Mouse (Mus musculus) lung, embryonic 16.5 days (tissue): ENCODE results near the gene Rtn2. TPM values are rescaled to one million over a fixed set of nuclear protein-coding genes. Genes with fewer than 3 reads are reported as not detected.

Source experiments
- ATAC-seq: fragments of 200-750 bp; cut with Nextera tagmentation; 2 replicates; pipeline ENCODE4 v1.8.0; 2017; ENCODE audit warnings: low read depth, mild to moderate bottlenecking, moderate library complexity
- H3K27ac ChIP-seq: fragments of 300-500 bp; sonication (generic); 2 replicates; pipeline ENCODE4 v1.5.1; 2014; ENCODE audit warnings: mild to moderate bottlenecking, control low read depth, low read length
- H3K27me3 ChIP-seq: fragments of 300-500 bp; sonication (generic); 2 replicates; pipeline ENCODE4 v1.6.1; 2014; ENCODE audit warnings: low read depth, low read length, mixed read lengths; ENCODE audit not compliant: control insufficient read depth, insufficient read depth
- H3K36me3 ChIP-seq: fragments of 300-500 bp; sonication (generic); 2 replicates; pipeline ENCODE4 v1.6.1; 2014; ENCODE audit warnings: low read length; ENCODE audit not compliant: control insufficient read depth, insufficient read depth
- H3K4me1 ChIP-seq: fragments of 300-500 bp; sonication (generic); replicated peaks from 2 replicates; pipeline ENCODE4 v1.6.1; 2014; ENCODE audit warnings: low read length, mixed read lengths; ENCODE audit not compliant: control insufficient read depth, insufficient read depth
- H3K4me2 ChIP-seq: fragments of 300-500 bp; sonication (generic); 2 replicates; pipeline ENCODE4 v1.6.1; 2014; ENCODE audit warnings: low read depth, low read length, control low read depth
- H3K4me3 ChIP-seq: fragments of 300-500 bp; sonication (generic); 2 replicates; pipeline ENCODE4 v1.5.1; 2014; ENCODE audit warnings: mild to moderate bottlenecking, low read length, control low read depth
- H3K9ac ChIP-seq: fragments of 300-500 bp; sonication (generic); 2 replicates; pipeline ENCODE4 v1.6.1; 2014; ENCODE audit warnings: low read length, control low read depth
- H3K9me3 ChIP-seq: fragments of 300-500 bp; sonication (generic); 2 replicates; pipeline ENCODE4 v1.6.1; 2016; ENCODE audit warnings: low read length; ENCODE audit not compliant: control insufficient read depth
- WGBS: fragments of 180-500 bp; shearing (Covaris S2); extraction: QIAGEN DNeasy Blood & Tissue Kit; methylation state at CpG from one replicate; pipeline ENCODE4 v1.1.7; 2014; 5-methylcytosine and 5-hydroxymethylcytosine counted together
- polyA plus RNA-seq: library from polyadenylated mRNA; unstranded; fragments of >200 nt; fragmentation: Nextera tagmentation; extraction: Ambion mirVana; gene quantifications from 2 replicates; pipeline ENCODE4 v1.2.1, GENCODE M21; 2015

The Rtn2 gene
- polyA plus RNA-seq, 1 experiment from 2014 or later = 13.8 TPM

GRCm38 (mm10) chr7:19258336-19258735 lies 24.1 kb upstream of the Rtn2 start:
- Histone ChIP-seq H3K4me1 (no peaks in the 10 kb centered on the region; the same call in 1 of the 2 replicates), H3K36me3 (peaks cover 56% of the 10 kb centered on the region), H3K9ac (no peak overlapping the region), H3K27ac (no peak overlapping the region), H3K4me3 (no peak overlapping the region), H3K27me3 (no peaks in the 10 kb centered on the region), H3K4me2 (no peak overlapping the region), H3K9me3 (no peaks in the 10 kb centered on the region)
- 61% methylated on average over 3 of the region's 3 CpGs for WGBS
- no peak for ATAC-seq

DNA sequence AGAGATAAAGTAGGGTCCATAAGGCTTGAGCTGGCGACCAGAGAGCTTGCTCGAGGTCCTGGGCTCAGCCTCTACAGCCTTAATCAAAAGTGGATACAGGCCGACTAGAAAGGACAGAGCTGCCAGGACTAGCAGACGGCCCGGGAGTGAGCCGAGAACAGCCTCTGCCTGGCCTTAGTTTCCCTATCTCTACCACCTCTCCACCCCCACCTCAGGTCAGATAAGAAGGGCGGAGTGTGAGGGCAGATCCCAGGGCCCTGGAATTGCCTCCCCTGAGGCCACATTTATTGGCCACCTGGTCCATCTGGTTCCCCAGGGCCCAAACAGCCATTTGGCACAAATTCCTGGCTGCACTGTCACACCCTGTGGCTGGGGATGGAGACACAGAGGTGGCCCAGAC lies 17.3 kb upstream of the Rtn2 start:
- Histone ChIP-seq H3K4me2 (no peak overlapping the region), H3K36me3 (peaks cover 42% of the 10 kb centered on the region), H3K9ac (no peak overlapping the region), H3K27ac (no peak overlapping the region), H3K9me3 (no peaks in the 10 kb centered on the region), H3K4me1 (peaks cover 35% of the 10 kb centered on the region), H3K27me3 (no peaks in the 10 kb centered on the region), H3K4me3 (no peak overlapping the region)
- 74% methylated on average over 7 of the region's 7 CpGs for WGBS
- ATAC-seq = no peak

- 0 out of 2 replicates have a peak overlapping the region, but pooled peaks have one; percentile 6 for H3K4me2 ChIP-seq
- H3K9ac ChIP-seq = 0 out of 2 replicates have a peak overlapping the region, but pooled peaks have one; percentile 3
- H3K36me3 ChIP-seq = peaks cover 31% of the 10 kb centered on the region
- peaks cover 35% of the 10 kb centered on the region for H3K4me1 ChIP-seq
- ATAC-seq = no peak
- no peaks in the 10 kb centered on the region for H3K27me3 ChIP-seq
- H3K4me3 ChIP-seq = no peak overlapping the region
- 66% methylated on average over 10 of the region's 10 CpGs for WGBS
- no peaks in the 10 kb centered on the region for H3K9me3 ChIP-seq
- H3K27ac ChIP-seq = no peak overlapping the region; the same call in 1 of the 2 replicates
These were observed 16.2 kb upstream of the Rtn2 start for GRCm38 (mm10) chr7:19265928-19266822.

DNA sequence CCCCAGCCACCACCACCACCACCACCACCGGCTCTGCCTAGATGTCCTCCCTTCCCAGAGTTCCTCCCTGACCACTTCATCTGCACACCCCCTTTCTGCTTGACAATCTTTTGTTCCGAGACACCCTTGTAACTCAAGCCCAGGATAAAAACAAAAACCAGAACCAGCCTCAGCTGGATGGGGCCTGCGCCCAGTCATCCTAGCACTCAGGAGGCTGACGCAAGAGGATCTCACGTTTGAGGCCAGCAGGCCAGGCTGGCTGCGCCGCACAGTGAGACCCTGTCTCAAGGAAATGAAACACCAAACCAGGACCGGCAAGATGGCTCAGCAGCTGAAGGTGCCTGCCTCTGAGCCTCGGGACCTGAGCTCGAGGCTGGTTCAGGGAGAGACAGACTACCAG lies 15.4 kb upstream of the Rtn2 start:
- Histone ChIP-seq H3K27ac (peak overlapping the region; percentile 15), H3K9ac (peak overlapping the region; percentile 3; the same call in 1 of the 2 replicates), H3K4me2 (no peak overlapping the region), H3K4me3 (no peak overlapping the region), H3K9me3 (no peaks in the 10 kb centered on the region), H3K4me1 (peaks cover 35% of the 10 kb centered on the region), H3K36me3 (peaks cover 25% of the 10 kb centered on the region), H3K27me3 (no peaks in the 10 kb centered on the region)
- no peak for ATAC-seq
- 44% methylated on average over 10 of the region's 10 CpGs for WGBS

- H3K4me1 ChIP-seq = peaks cover 39% of the 10 kb centered on the region
- WGBS = 13% methylated on average over 10 of the region's 10 CpGs
- H3K4me3 ChIP-seq = peak overlapping the region; percentile 72
- peak overlapping the region; percentile 98 for H3K27ac ChIP-seq
- peak; percentile 35 for ATAC-seq
- H3K9me3 ChIP-seq = no peaks in the 10 kb centered on the region
- peak overlapping the region; percentile 79 for H3K9ac ChIP-seq
- no peaks in the 10 kb centered on the region for H3K27me3 ChIP-seq
- H3K4me2 ChIP-seq = peak overlapping the region; percentile 90
- H3K36me3 ChIP-seq = peaks cover 11% of the 10 kb centered on the region
These were observed 13.3 kb upstream of the Rtn2 start for GRCm38 (mm10) chr7:19268993-19269681.

DNA sequence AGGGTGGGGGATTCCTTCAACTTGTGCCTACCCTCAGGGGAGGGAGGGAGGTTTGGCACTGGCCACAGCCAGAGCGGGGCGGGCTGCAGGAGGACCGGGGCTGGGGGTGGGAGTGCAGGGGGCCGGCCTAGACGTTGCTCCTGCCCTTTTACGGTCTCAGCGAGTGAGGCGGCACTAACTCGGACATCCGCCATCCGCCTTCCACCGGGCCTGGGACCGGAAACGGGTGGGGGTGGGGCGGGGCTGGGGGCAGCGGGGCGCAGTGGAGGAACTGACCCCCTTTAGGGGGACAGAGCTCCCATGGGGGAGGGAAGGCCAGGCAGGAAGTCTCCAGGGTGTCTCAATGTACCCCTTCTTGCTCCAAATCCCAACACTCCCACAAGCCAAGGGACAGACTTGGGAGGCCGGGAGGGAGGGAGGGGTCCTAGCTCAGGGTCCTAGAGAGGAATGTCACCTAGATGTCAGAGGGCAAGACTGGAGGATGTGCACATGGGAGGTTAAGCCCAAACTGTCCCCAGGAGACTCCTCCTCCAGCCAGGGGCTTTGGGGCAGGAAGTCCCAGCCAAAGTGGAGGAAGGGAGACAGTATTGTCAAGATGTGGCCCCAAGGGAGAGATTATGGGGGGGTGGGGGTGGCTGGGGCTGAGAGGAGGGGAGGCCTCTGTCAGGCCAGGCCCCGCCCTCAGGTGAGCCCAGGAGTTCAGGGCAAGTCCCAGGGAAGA lies 12.5 kb upstream of the Rtn2 start:
- H3K36me3 ChIP-seq = peaks cover 3% of the 10 kb centered on the region
- H3K27ac ChIP-seq = peak overlapping the region; percentile 98
- H3K4me2 ChIP-seq = peak overlapping the region; percentile 90
- H3K9ac ChIP-seq = peak overlapping the region; percentile 79
- WGBS = 1% methylated on average over 19 of the region's 19 CpGs
- H3K4me3 ChIP-seq = peak overlapping the region; percentile 72
- H3K9me3 ChIP-seq = no peaks in the 10 kb centered on the region
- peak; percentile 81 for ATAC-seq
- H3K4me1 ChIP-seq = peaks cover 39% of the 10 kb centered on the region
- H3K27me3 ChIP-seq = no peaks in the 10 kb centered on the region

DNA sequence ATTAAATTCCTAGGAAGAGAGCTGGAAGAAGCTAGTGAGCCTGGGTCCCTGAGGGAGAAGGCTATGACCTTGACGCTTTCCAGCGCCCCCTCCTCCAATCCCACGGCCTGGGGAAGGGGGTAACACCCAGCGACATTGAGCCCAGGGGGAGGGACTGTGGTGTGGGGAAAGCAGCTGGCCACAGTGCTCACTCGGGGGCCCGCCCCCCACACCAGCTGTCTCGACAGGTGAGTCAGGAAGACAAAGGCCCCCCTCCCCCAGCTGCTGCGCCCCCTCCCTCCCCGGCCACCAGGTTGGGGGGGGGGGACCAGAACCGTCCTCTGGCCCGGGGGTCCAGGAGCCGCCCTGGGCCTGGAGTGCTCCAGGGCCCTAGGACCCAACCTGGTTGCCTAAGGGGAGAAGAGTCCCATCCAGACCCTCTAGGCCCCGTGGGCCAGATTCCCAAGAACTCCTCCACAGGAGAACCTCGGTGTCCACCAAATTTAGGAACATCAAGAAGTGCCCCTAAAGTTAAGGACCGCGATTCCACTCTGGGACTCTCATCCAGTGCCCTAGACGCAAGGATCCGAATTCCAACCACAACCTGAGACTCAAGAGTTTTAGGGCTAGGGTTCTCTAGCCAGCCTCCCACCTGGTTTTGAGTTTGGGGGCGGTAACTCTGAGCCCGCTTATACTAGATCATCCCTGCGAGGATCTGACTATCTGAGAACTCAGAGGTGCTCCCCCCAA lies 11.8 kb upstream of the Rtn2 start:
- ATAC-seq = no peak
- Histone ChIP-seq H3K27ac (peak overlapping the region; percentile 98), H3K4me1 (peaks cover 34% of the 10 kb centered on the region), H3K4me2 (peak overlapping the region; percentile 90), H3K36me3 (no peaks in the 10 kb centered on the region), H3K27me3 (no peaks in the 10 kb centered on the region), H3K9ac (peak overlapping the region; percentile 79), H3K4me3 (peak overlapping the region; percentile 72), H3K9me3 (no peaks in the 10 kb centered on the region)
- 0% methylated on average over 20 of the region's 21 CpGs for WGBS

DNA sequence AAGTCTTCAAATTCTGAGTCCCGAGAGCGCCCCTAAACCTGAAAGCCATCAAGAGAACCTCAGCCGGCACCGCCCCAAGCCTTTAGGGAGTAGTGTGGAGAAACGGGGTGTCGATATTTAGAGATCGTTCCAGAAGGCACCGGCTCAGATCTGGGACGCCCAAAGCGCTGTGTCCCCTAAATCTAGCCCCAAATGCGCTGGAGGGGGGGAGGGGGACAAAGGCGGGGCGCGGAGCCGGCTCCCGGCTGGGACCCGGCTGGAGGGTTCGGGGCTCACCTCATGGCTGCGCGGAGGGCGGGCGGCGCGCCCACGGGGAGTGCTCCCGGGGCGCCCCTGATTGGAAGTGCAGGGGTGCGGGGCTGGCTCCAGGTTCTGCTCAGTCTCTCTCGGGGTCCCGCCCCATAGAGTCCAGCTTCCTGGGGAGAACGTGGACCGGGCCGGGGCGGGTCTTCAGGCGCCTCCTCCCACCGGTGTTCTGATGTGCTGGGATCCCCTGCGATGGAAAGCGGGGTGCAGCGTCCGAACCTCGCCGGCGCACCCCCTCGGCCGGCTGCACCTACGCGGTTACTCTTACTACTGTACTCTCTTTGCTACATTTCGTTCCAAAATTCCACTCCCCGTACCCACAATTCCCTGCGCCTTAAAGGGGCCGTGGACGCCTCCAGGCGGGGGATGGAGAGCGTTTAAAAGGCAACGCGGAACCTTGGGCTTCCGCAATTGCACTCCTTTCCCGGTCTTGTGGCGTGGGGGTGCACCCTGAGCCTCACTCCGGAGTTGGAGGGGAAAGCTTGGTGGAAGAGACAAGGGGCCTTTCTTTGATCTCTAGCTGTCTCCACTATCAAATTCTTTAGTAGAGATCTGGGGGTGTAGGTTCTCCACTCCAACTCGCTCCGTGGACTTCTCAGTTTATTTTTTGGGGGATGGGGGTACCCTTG lies 10.9 kb upstream of the Rtn2 start, which contains the start of gene Vasp:
Gene Vasp (minus strand): TSS at position 580 of the 935 bp plus-strand sequence.
- peak; percentile 70 for ATAC-seq
- Histone ChIP-seq H3K27me3 (no peaks in the 10 kb centered on the region), H3K4me2 (peak within 1 kb of the TSS; percentile 90), H3K9me3 (no peaks in the 10 kb centered on the region), H3K36me3 (no peaks in the 10 kb centered on the region), H3K4me3 (peak within 1 kb of the TSS; percentile 72), H3K9ac (peak within 1 kb of the TSS; percentile 79), H3K4me1 (peaks cover 25% of the 10 kb centered on the region), H3K27ac (peak within 1 kb of the TSS; percentile 98)
- WGBS = 0% methylated on average over 59 of the region's 62 CpGs
